Mouse (Mus musculus) heart, adult 8-10 months (tissue): Measurements from ENCODE around the gene Olfml1. TPM values are rescaled to one million over a fixed set of nuclear protein-coding genes. Genes with fewer than 3 reads are reported as not detected.

Source experiments
- total RNA-seq, 4 experiments: library from RNA; stranded (reverse); gene quantifications; 2 replicates each; pipeline ENCODE4 v1.2.4; 2022

Olfml1 gene
- total RNA-seq, 4 experiments from 2014 or later: 2.7 to 5.3 (median 4.5) TPM

Other genes starting within 250 kb of the Olfml1 start
- under 1 TPM in 3 of 4 experiments, not detected in 1; 0.08 to 0.35 (median 0.09) TPM for gene Syt9, start 196.7 kb upstream of the Olfml1 start, total RNA-seq
- 10 to 100 TPM; 16.9 to 26.4 (median 20.6) TPM for gene Ppfibp2, start 27.8 kb downstream of the Olfml1 start, total RNA-seq
- gene 5330417H12Rik, start 57.7 kb downstream of the Olfml1 start, total RNA-seq: not detected
- under 1 TPM in 1 of 4 experiments, not detected in 3; 0.16 TPM for gene Cyb5r2, start 190.6 kb downstream of the Olfml1 start, total RNA-seq
- not detected for gene Ovch2, start 233.8 kb downstream of the Olfml1 start, total RNA-seq
- gene Olfr467, start 244.8 kb downstream of the Olfml1 start, total RNA-seq: not detected